Mouse (Mus musculus) G1E (cell line): ENCODE data around the gene Siglece.
A peak's percentile ranks its signal among the peaks of the same experiment; 100 is the strongest.

ENCODE experiments used
- CTCF ChIP-seq: IDR thresholded peaks from 2 replicates; pipeline ENCODE4 v1.5.1; 2012; ENCODE audit warnings: low read depth, low read length, inconsistent platforms, mixed read lengths
- GATA1 ChIP-seq: IDR thresholded peaks from 2 replicates; pipeline ENCODE4 v1.6.1; 2012; ENCODE audit warnings: borderline replicate concordance, low read length, inconsistent platforms, mixed read lengths

DNA sequence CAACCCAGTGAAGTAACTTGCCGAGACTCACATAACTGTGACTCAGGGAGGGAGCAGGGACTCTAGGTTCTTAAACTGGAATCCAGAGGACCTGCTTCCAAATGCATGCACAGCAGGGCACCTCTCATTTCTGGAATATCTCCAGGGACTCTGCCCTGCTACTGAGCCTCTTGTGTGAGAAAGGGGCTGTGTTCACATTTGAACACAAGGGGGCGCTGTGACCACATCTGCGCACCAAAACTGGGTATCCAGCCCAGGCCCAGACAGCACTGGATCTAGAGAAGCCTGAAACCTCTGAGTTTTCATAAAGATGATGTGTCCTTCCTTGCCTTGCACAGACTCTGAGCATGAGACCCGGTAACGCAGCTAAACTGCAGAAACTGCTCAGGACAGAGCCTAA is 21.0 kb upstream of the Siglece start:
- TF ChIP-seq GATA1 (no peak), CTCF (peak; percentile 67)
